Mouse (Mus musculus) liver, embryonic 12.5 days (tissue): ENCODE data around the gene Cphx2. TPM values are rescaled to one million over a fixed set of nuclear protein-coding genes. Genes with fewer than 3 reads are reported as not detected.
"Not testable (repeated sequence)": the region's sequence is repeated elsewhere in the genome, so short reads cannot be mapped to it uniquely, and the experiment has no call there.

Experiments used
- ATAC-seq: fragments of 200-750 bp; cut with Nextera tagmentation; 2 replicates; pipeline ENCODE4 v1.8.0; 2017; ENCODE audit warnings: moderate number of reproducible peaks, mild to moderate bottlenecking, moderate library complexity
- H3K27ac ChIP-seq: fragments of 300-500 bp; sonication (generic); 2 replicates; pipeline ENCODE4 v1.5.1; 2016; ENCODE audit warnings: mild to moderate bottlenecking
- H3K27me3 ChIP-seq: fragments of 300-500 bp; sonication (generic); replicated peaks from 2 replicates; pipeline ENCODE4 v1.6.1; 2016; ENCODE audit warnings: mild to moderate bottlenecking, moderate library complexity
- H3K36me3 ChIP-seq: fragments of 300-500 bp; sonication (generic); 2 replicates; pipeline ENCODE4 v1.6.1; 2016; ENCODE audit warnings: mild to moderate bottlenecking, moderate library complexity
- H3K4me1 ChIP-seq: fragments of 300-500 bp; sonication (generic); 2 replicates; pipeline ENCODE4 v1.6.1; 2016
- H3K4me2 ChIP-seq: fragments of 300-500 bp; sonication (generic); 2 replicates; pipeline ENCODE4 v1.6.1; 2016; ENCODE audit warnings: mild to moderate bottlenecking, moderate library complexity
- H3K4me3 ChIP-seq: fragments of 300-500 bp; sonication (generic); 2 replicates; pipeline ENCODE4 v1.5.1; 2016; ENCODE audit warnings: mild to moderate bottlenecking, moderate library complexity
- H3K9ac ChIP-seq: fragments of 300-500 bp; sonication (generic); 2 replicates; pipeline ENCODE4 v1.6.1; 2016; ENCODE audit warnings: mild to moderate bottlenecking, moderate library complexity
- H3K9me3 ChIP-seq: fragments of 300-500 bp; sonication (generic); replicated peaks from 2 replicates; pipeline ENCODE4 v1.6.1; 2016; ENCODE audit warnings: mild to moderate bottlenecking, moderate library complexity
- WGBS: fragments of 180-500 bp; shearing (Covaris S2); methylation state at CpG from one replicate; pipeline ENCODE4 v1.1.7; 2016; ENCODE audit not compliant: insufficient replicate concordance; 5-methylcytosine and 5-hydroxymethylcytosine counted together
- polyA plus RNA-seq: library from polyadenylated mRNA; unstranded; fragments of >200 nt; fragmentation: Nextera tagmentation; extraction: Ambion mirVana; gene quantifications from 2 replicates; pipeline ENCODE4 v1.2.1, GENCODE M21; 2016

The Cphx2 gene
- not detected in 2 replicates for polyA plus RNA-seq

DNA sequence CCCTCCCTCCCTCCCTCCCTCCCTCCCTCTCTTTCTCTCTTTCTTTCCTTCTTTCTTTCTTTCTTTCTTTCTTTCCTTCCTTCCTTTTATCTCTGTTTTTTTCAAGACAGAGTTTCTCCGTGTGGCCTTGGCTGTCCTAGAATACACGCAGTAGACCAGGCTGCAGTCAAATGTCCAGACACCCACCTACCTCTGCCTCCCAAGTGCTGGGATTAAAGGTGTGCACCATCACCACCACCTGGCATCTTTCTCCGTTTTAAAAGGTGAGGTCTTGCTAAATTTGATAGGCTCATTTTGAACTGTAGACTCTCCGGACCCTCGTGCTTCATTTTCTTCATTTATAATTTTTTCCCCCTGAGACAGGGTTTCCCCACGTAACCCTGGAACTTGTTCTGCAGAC is at the start of gene Cphx2:
Cphx2 (plus strand) TSS at position 301 of the 400 bp plus-strand sequence.
- H3K36me3 ChIP-seq, H3K27me3 ChIP-seq, ATAC-seq, H3K4me2 ChIP-seq, H3K9ac ChIP-seq, H3K9me3 ChIP-seq, H3K27ac ChIP-seq, H3K4me1 ChIP-seq, H3K4me3 ChIP-seq: not testable (repeated sequence)
- WGBS, result no CpG with 5 or more reads among the region's 6 CpGs

DNA sequence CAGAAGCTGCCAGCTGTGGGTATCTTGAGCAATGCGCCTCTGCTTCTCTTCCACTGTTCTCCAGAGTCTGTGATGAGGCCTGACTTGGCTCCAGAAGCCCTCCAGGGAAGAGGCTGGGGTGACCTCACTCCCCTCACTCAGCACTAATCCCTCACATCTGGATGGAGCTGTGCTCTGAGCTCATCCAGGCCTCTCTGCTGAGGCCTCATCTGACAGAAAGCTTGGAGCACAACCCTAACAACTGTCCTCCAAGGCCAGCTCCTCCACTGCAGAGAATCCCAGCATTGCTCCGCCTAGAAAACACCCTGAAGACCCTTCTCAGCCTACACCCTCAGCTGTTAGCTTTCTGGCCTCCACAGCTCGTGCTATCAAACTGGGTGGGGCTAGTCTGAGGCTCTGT is 47.0 kb upstream of the Cphx2 start:
- not testable (repeated sequence) for H3K4me1 ChIP-seq, H3K9ac ChIP-seq, H3K27me3 ChIP-seq, H3K27ac ChIP-seq, ATAC-seq, H3K9me3 ChIP-seq, H3K36me3 ChIP-seq, H3K4me2 ChIP-seq, H3K4me3 ChIP-seq
- no CpG with 5 or more reads among the region's 3 CpGs for WGBS

DNA sequence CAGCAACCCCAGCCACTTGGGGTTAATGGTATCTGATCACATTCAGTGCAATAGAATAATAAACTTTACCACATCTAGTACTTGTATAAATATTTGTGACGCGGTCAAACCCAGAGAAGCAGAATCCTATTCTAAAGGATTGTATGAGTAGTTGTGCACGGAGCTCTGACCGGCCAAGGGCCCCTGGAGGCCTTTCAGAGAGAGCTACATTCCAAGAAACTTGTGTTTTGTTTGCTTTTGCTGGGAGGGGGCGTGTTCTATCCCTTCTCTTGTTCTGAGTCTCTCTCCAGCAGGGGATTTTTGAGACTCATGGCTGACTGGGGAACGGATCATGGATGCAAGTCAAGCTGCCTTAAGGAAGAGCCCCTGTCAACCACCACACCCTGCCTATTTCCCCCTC is 45.9 kb upstream of the Cphx2 start:
- no CpG with 5 or more reads among the region's 6 CpGs for WGBS
- not testable (repeated sequence) for H3K27me3 ChIP-seq, H3K9me3 ChIP-seq, ATAC-seq, H3K4me2 ChIP-seq, H3K9ac ChIP-seq, H3K4me3 ChIP-seq, H3K36me3 ChIP-seq, H3K4me1 ChIP-seq, H3K27ac ChIP-seq

DNA sequence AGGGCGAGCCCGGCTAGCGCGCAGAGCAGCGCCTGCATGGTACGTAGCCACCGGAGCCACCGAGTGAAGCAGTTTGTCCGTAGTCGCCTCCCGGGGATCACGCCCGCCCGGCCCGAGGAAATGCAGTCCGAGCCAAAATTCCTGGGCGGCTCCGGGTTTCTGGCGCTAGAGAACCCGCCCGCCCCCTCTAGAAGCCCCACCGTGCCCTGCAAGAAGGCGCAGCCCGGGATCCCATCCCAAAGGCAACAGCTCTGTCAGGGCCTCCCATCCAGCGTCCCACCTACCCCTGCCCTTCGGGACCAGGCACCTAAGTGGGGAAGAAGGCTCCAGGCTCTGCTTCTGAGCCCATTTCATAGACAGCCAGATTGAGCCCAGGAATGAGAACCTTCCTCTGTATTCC is 38.7 kb upstream of the Cphx2 start, which contains the start of gene Gm9780:
Gm9780 (minus strand) TSS at position 101 of the 400 bp plus-strand sequence.
- ATAC-seq, H3K36me3 ChIP-seq, H3K4me2 ChIP-seq, H3K9ac ChIP-seq, H3K27ac ChIP-seq, H3K9me3 ChIP-seq, H3K27me3 ChIP-seq, H3K4me1 ChIP-seq, H3K4me3 ChIP-seq: not testable (repeated sequence)
- WGBS, result no CpG with 5 or more reads among the region's 26 CpGs

DNA sequence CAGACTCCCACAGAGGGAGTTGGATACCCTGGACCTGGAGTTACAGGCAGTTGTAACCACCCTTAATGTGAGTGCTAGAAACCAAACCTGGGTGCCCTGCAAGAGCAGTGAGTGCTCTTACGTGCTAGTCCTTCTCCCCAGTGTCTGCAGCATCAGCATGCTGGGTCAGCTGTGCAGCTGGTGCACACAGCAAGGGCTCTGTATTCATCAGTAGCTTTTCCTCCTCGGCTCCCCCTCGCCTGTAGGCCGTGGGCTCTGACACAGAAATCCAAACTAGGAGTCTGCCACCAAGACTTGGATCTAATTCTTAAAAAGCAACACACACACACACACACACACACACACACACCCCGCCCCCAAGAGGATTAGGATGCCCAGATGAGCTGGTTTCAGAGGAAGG is 36.3 kb upstream of the Cphx2 start:
- not testable (repeated sequence) for H3K9me3 ChIP-seq, H3K4me1 ChIP-seq, H3K27ac ChIP-seq, H3K4me2 ChIP-seq, ATAC-seq, H3K36me3 ChIP-seq, H3K9ac ChIP-seq, H3K4me3 ChIP-seq, H3K27me3 ChIP-seq
- no CpG with 5 or more reads among the region's 5 CpGs for WGBS

DNA sequence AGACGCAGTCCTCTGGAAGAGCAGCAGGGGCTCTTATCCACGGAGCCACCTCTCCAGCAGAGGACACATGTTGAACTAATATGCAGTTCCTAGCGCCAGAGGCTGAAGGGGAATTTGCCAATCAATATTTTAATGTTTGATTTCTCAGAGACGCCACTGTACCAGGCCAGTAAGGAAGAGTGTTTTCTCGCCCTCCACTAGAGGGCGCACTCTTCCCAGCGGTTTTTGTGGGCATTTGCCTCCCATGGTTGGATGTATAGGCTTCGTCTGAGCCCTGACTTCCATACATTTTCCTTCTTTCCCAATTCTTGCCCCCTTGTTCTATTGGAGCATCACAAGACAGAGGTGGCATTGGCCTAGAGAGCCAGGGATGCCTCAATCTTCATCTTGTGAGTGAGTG is 34.3 kb upstream of the Cphx2 start:
- not testable (repeated sequence) for H3K4me2 ChIP-seq, ATAC-seq, H3K4me3 ChIP-seq, H3K27me3 ChIP-seq, H3K4me1 ChIP-seq, H3K36me3 ChIP-seq, H3K9ac ChIP-seq, H3K9me3 ChIP-seq, H3K27ac ChIP-seq
- no CpG with 5 or more reads among the region's 8 CpGs for WGBS

DNA sequence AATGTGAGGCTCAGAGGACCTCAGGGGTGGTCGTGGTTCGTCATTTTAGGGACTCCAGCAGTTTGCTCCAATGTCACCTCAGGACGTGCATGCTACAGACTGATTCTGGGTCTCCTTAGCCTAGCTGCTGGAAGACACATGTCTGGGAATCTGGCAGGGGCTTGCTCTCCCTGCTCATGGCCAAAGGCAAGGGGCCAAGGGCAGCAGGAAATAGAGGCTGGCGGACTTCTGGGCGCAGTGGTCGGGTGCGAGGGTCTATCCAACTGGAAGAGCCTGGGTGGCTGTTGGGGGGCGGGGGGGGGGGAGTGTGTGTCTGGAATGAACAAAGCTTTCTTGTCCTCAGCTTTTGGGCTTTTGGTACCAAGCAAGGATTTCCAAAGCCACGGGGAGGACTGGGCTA is 32.5 kb upstream of the Cphx2 start:
- H3K4me2 ChIP-seq, H3K27ac ChIP-seq, H3K27me3 ChIP-seq, H3K4me1 ChIP-seq, H3K9me3 ChIP-seq, H3K36me3 ChIP-seq, ATAC-seq, H3K9ac ChIP-seq, H3K4me3 ChIP-seq: not testable (repeated sequence)
- WGBS, result no CpG with 5 or more reads among the region's 9 CpGs

DNA sequence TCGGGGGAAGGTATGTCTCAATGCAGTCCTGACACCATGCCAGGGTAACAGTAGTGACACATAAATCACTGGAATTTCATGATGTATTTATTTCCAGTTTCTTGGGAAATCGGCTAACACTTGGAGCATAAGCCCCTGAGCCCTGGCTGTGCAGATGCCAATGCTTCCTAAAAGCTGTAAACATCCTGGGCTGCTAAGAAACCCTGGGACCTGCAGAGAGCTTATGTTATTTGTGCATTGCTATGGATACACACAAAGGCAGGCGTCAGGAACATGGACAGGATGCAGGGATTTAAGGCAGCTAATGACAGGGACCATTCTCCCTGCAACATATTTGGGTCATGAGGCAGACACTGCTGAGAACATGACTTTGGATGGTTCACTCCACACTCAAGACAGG is 23.1 kb upstream of the Cphx2 start:
- not testable (repeated sequence) for ATAC-seq, H3K9me3 ChIP-seq, H3K4me1 ChIP-seq

DNA sequence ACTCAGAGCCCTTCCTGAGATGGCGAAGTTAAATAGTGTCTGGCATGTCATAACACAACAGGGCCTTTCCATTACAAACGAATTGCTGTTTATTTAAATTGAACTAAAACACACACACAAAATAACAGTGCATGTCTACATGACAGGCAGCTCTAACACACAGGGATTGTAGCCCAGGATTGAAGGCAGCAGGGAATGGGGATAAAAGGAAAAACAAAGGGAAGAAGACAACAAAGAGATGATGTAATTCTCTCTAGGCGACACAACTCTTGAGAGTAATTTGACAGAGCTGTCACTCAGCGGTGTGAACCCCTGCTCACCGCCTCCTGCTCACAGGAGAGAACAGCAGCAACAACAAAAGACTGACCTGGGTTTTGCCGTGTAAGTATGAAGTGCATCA is 22.0 kb upstream of the Cphx2 start:
- not testable (repeated sequence) for H3K4me1 ChIP-seq, H3K4me3 ChIP-seq, H3K27me3 ChIP-seq, H3K9me3 ChIP-seq, H3K27ac ChIP-seq, ATAC-seq, H3K36me3 ChIP-seq, H3K4me2 ChIP-seq, H3K9ac ChIP-seq
- no CpG with 5 or more reads among the region's 6 CpGs for WGBS

More for the DNA sequence above, 23.1 kb upstream of the Cphx2 start:
- not testable (repeated sequence) for H3K4me2 ChIP-seq, H3K36me3 ChIP-seq, H3K27me3 ChIP-seq, H3K4me3 ChIP-seq, H3K27ac ChIP-seq, H3K9ac ChIP-seq
- no CpG with 5 or more reads among the region's 3 CpGs for WGBS

DNA sequence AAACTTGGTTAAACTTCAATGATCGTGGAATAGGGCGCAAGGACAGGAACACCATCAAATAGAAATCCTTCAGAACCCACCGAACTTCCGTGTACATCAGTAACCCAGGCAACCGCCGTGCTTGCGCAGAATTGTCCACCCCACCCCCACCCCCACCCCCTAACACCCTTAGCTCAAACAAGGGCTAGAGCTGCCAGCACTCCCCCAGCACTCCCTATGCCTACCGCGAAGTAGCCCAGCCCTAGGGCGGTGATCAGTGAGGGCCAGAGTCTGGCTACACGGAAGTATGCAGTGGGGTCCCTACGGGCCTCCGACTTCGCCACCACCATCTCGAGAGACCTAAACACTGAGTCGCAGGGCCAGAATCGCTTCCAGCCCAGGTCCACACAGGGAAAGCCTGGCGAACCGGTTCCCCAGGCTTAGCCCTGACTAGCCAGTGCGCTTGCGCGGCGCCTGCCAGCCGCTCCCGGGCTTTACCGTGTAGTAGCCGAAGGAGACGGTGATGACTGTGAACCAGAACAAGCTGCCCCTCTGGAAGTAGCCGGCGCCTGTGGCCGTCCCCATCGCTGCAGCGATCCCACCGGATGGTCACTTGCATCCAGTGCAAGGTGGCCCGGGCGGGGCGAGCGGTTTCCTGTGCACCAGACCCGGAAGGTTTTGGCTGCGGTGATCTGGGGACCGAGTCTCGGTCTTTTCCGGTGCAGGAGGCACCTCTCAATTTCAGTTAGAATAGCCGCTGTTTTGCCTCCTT is 14.6 kb upstream of the Cphx2 start:
- not testable (repeated sequence) for H3K27me3 ChIP-seq, H3K27ac ChIP-seq, H3K36me3 ChIP-seq, H3K4me3 ChIP-seq, H3K9me3 ChIP-seq, H3K4me1 ChIP-seq, H3K4me2 ChIP-seq, H3K9ac ChIP-seq
- peak; percentile 72 for ATAC-seq
- WGBS, result no CpG with 5 or more reads among the region's 44 CpGs

DNA sequence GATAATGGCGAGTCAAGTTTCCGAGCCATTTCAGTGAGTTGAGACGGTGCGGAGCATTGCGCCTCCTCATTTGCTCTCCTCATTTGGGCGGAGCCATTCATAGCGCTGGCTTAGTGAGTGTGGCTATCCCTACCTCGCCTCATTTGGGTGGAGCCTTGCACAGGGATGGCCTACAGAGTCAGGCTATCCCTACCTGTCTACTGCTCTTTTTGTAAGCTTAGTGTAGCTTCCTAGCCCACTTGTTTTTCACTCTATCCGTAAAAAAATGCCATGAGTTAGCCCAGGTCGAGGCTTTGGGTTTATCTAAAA is 14.0 kb upstream of the Cphx2 start, which contains the start of gene Tmem254c:
Tmem254c (minus strand) TSS at position 31 of the 309 bp plus-strand sequence.
- H3K4me2 ChIP-seq, H3K27me3 ChIP-seq, H3K36me3 ChIP-seq, H3K9me3 ChIP-seq, H3K4me1 ChIP-seq, H3K9ac ChIP-seq, H3K4me3 ChIP-seq, H3K27ac ChIP-seq: not testable (repeated sequence)
- no CpG with 5 or more reads among the region's 10 CpGs for WGBS
- peak; percentile 83 for ATAC-seq

DNA sequence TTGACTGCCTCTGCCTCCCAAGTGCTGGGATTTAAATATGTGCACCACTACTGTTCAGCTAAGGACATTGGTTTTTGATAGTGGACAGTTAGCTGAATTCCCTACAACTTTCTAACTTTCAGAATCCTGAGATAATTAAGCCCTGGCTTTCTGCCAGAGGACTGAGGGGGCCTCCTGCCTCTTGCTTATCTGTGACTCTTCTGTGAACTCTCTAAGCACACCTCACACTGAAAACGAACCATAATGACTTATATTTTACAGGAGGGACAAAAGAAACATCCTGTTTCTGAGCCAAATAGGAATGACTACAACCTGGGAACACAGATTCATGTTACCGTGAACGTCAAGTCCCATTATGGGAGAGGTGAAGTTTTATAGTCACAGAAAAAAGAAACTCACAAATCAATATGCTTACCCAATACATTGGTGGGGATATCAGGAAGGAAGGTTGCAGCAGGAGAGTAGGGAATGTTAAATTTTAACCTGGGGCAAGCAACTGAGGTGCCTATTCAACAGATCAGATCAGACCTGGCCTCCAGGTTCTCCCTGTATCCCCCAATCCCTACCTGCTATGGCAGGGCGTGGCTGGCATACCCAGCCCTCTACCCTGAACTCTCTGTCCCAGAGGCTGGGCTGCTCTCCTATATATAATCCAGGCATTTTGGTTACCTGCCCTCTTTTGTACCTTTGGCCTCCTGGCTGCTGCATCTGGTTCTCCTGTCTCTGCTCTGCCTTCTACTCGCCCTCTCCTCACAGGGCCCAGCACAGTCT is 4.5 kb upstream of the Cphx2 start:
- ATAC-seq, result 0 out of 2 replicates have a peak, but pooled peaks have one; percentile 35
- not testable (repeated sequence) for H3K9me3 ChIP-seq, H3K36me3 ChIP-seq, H3K4me3 ChIP-seq, H3K4me2 ChIP-seq, H3K9ac ChIP-seq, H3K4me1 ChIP-seq, H3K27me3 ChIP-seq, H3K27ac ChIP-seq
- WGBS, result no CpG with 5 or more reads among the region's 5 CpGs
